Mouse (Mus musculus) olfactory bulb, adult 2 months (tissue): Measurements from ENCODE around the gene Glrx5.

Experiments used
- CTCF ChIP-seq: fragments of 200-500 bp; IDR thresholded peaks from 2 replicates; pipeline ENCODE4 v1.5.1; 2012; ENCODE audit warnings: low read depth, mild to moderate bottlenecking, low read length, moderate library complexity; ENCODE audit not compliant: insufficient read depth
- POLR2A ChIP-seq: fragments of 200-500 bp; IDR thresholded peaks from 2 replicates; pipeline ENCODE4 v1.6.1; 2012; ENCODE audit warnings: mild to moderate bottlenecking, low read depth, low read length, moderate library complexity; ENCODE audit not compliant: insufficient read depth

GRCm38 (mm10) chr12:105000487-105001283 lies 31.8 kb upstream of the Glrx5 start:
- TF ChIP-seq POLR2A: no peak
- no peak for TF ChIP-seq CTCF
